Mouse (Mus musculus) brain, embryonic 14.5 days (tissue): ENCODE measurements around the gene Psmb1.

ENCODE experiments used
- CTCF ChIP-seq: fragments of 200-500 bp; IDR thresholded peaks from 2 replicates; pipeline ENCODE4 v1.5.1; 2012; ENCODE audit warnings: inconsistent platforms, mild to moderate bottlenecking, moderate library complexity, borderline replicate concordance; ENCODE audit not compliant: insufficient read depth, insufficient read length; ENCODE audit errors: extremely low read depth
- POLR2A ChIP-seq: fragments of 200-500 bp; IDR thresholded peaks from 2 replicates; pipeline ENCODE4 v1.6.1; 2012; ENCODE audit warnings: mild to moderate bottlenecking, inconsistent platforms, borderline replicate concordance; ENCODE audit not compliant: poor library complexity, insufficient read depth, insufficient read length, severe bottlenecking; ENCODE audit errors: extremely low read depth

DNA sequence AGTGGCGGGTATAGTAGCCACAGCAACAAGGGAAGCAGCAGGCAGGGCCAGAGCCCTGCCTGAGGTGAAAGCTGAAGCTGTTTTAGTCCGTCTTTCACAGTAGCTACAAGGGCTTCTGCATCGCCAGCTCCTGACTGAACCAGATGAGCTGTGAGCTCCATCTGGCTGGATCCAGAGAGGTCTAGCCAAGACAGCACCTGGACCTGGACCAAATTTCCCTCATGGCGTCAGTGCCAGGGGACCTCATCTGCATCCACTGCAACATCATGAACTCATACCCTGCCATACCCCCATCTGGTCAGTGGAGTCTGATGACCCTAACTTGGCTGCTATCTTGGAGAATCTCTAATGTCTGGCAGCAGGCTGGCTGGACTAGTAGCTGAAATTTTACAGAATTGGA, 39.8 kb downstream of the Psmb1 start:
- TF ChIP-seq CTCF (no peak), POLR2A (no peak)
